Mouse (Mus musculus) T-helper 17 cell (primary cell): ENCODE data around the gene Dnaic1.

ENCODE experiments used
- in situ Hi-C, 2 experiments: fragments of 300-600 bp; cut with MboI, MseI; formaldehyde crosslinking; loops; 1 replicate in 1 of 2; 2 replicates in 1 of 2; pipeline ENCODE4 v1.15.1; 2025; ENCODE audit warnings: high pct_unique_total_duplicates in 2 of 2

The Dnaic1 gene

DNA sequence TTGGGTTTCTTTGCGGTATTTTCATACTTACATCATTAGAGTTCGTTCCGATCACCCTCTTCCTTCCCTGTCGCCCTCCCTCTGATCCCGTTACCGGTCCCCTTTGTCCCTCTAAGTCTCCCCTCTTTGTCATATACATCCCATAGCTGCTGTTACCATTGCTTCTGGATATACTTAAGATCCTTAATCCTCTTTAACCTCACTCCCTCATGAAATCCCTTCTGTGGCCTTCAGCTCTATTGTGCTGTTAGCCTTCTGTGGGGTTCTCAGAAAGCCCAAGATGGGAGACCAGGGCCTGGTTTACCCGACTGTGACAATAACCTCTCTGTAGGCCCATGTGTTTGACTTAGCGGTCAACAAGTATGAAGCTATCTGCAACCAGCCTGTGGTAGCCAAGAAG, 65.1 kb downstream of the Dnaic1 start:
- in situ Hi-C loops = no loop called here

DNA sequence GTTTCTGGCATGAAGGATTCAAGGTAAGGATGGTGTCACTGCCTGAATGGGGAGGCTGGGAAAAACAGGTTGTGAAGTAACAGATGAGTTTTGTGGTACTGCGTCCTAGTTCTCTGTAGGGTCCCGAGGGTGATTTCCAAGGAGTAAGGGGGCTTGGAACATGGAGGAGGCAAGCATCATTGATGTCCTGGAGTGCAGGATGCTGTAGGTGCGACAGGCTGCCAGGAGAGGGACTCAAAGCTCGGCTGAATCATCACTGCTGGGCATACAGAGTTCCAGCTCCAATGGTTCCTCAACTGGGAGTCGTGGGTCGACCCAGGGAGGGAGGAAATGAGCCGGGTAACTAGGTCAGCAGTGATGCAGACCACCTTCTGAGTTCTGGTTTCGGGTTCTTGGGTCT, 65.6 kb downstream of the Dnaic1 start:
- in situ Hi-C loops = no loop called here

GRCm38 (mm10) chr4:41635906-41636305, 66.3 kb downstream of the Dnaic1 start:
- in situ Hi-C loops = no loop called here

- in situ Hi-C loops = no loop called here
Measured at GRCm38 (mm10) chr4:41636366-41636765, 66.8 kb downstream of the Dnaic1 start.

DNA sequence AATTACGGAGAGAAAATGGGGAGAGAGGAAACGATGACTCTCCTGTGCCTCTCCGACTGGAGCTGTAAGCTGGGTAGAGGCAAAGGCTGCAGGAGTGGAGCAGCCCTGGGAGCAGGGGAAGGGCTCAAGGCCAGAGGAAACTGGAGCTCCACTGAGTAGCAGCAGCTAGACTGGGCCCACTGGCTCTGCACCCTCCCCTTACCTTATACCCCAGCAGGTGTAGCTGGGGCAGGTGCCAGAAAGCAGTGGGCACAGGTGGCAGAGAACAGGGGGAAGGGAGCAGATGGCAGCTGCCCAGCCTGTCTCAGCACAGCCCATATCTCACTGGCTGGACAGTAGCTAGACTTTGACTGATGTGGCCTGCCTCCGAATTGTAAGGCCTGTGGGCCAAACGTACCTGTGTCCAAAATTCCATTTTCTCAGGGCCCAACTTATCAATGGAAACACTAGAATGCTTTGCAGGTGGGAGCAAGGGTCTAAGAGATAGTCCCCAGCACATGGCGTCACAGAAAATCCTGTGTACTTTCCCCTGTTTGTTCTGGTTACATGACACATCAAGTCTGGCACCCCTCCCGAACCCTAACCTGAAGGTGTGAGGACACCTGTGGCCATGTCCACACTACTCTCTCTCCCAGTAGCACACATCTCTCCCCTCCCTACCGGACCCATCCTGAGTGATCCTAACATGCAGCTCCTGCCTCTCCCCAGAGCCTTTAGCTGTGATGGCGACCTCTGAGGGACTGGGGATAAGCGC, 67.5 kb downstream of the Dnaic1 start:
- in situ Hi-C loops = no loop called here

- in situ Hi-C loops = no loop called here
Measured at GRCm38 (mm10) chr4:41638186-41638731, 68.7 kb downstream of the Dnaic1 start.

GRCm38 (mm10) chr4:41638828-41639213, 69.2 kb downstream of the Dnaic1 start:
- in situ Hi-C loops = no loop called here

DNA sequence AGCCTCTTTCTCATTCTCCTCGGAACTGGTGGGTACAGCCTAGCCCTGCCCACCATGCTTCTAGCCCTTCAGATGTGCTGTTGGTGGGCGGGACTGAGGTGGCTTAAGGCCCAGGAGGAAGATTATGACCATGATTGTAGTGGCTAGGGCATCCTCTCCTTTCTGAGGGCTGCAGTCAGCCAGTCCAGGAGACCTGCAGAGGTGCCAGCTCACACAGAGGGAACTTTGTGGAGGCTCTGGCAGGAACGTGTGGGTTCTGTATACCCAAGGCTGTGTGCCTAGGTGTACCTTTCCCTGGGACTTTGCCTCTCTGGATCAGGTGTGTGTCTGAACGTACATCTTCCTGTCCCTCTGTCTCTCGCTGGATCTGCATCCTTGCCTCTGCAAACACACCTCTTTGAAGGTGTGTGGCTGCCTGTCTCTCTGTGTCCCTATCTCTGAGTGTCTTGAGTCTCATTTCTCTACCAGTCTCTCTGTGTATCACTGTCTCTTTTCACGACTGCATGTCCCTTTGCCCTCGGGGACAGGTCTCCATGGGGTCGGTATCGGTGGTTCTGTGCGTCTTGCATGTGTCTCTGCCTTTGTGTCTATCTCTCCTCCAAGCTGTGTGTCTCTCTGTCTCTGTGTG, 69.8 kb downstream of the Dnaic1 start:
- in situ Hi-C loops = no loop called here

DNA sequence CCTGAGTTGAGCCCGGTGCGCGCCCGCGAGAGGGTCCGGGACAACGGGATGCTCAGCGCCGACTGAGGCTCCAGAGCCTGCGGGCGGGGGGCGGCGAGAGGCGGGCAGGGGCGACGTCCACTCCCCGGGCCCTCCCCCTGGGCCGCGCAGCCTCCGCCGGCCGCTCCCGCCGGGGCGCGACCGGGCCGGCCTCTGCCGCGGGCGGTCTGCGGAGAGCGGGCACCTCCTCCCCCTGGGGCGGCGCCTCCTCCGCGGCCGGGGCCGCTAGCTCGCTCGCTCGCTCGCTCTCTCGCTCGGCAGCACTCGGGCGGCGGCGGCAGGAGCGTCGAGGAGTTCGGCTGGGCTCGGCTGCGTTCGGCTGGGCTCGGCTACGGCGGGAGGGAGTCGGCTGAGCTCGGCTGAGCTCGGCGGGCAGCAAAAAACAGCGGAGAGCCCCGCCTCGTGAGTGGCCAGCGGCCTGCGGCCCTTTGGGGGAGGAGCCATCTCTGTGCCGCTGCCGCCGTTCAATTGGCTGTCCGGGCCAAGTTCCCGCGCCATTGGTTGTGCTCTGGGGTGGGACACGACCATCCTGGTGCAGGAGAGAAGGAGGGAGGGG, 70.4 kb downstream of the Dnaic1 start, which contains the start of gene Enho:
Enho (minus strand) TSS at position 412 of the 595 bp plus-strand sequence.
- in situ Hi-C loops = no loop called here

DNA sequence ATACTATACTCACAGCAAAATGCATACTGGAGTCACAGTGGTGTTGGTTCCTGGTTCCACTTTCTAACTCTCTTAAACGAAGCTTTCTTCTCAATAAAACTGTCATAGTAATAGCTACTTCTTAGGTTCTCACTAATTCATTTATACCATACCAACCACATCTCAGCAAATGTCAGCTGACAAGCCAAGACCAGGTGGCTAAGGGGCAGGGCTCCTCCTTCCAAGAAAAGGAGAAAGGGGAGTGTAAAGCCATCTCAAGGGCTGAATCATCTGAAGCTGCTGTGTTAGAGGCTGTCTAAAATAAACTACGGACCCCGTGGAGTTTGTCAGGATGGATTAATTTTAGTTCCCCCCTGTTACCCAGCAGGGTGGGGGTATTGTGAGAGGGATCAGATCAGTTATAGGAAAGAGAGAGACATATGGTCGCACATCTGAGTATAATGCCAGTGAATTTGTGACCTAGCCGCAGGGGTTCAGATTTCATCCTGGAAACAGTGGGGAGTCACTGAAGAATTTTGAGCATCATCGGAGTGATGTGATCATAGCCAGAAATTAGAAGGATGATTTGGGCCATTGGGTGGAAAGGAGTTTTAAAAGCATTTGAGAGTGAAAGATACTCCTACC, 71.7 kb downstream of the Dnaic1 start:
- in situ Hi-C loops = no loop called here

DNA sequence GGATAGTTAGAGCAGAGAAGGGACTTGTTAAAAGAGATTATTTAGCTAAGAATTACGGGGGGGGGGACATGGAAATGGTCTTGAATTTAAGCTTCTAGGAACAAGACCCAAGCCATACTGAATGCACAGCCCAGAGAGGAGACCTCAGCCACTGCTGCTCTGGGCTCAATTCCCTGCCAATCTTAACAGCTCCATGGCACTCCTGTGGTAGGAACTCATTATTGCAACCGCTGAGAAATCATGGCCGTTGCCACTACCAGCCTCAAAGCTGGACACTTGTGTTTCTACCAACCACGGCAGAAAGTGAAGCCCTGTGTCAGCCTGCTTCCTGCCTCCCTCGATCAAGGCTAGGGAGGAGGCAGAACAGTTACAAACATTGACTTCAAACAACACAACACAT, 75.9 kb downstream of the Dnaic1 start:
- in situ Hi-C loops = no loop called here

DNA sequence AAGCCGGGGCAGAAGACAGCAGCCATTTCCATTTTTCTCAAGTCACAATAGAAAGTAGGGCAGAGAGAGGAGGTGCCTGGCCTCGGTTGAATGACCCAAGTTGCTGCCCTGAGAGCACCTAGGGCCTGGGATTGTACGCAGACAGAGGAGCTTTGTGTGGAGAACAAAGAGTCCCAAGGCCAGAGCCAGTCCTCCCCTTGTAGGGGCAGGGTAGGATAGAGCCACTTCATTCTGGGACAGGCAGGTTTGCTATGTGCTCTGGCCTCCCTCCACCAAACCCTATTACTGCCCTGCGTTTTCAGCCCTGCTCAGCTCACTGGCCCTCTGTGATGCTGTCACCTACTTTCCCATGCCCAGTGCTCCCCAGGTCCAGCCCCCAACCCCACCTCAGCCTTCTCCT, 78.6 kb downstream of the Dnaic1 start:
- in situ Hi-C loops = no loop called here

DNA sequence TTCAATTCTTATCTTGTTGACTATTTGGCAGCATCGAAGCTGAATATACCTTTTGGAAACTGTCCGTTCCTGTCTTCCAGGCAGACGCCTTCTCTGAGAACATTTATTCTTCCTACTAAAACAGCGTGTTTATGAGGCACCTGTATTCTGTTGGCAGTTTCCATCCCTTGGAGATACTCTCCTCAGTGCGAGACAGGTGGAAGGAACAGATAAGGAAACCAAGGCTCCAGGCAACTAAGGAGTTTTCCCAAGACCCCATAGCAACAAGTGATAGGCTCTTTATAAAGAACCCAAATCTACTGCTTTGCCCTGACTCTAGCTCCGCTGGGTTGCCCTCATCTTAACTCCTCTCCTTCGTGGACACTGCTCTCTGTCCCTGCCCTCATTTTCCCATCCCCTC, 79.1 kb downstream of the Dnaic1 start:
- in situ Hi-C loops = no loop called here

- in situ Hi-C loops = no loop called here
Measured at GRCm38 (mm10) chr4:41653296-41653695, 83.7 kb downstream of the Dnaic1 start.

GRCm38 (mm10) chr4:41653730-41654129, 84.2 kb downstream of the Dnaic1 start:
- in situ Hi-C loops = no loop called here

DNA sequence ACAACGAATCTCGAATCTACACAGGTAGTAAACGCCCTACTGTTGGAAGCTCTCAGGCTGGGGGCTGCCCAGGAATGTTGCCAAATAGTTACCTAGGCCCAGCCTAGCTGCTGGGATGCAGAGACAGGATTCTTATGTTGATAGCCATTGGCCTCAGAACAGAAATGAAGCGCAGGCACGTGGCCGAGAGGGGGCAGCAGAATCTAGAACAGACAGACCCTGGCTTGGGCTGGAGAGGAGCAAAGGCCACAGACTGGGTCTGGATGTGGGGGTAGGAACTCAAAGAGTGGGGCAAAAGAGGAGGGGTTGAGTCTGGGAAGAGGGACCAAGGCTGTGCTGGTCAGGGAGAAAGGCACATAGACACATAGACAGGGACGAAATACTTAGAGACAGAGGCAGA, 84.6 kb downstream of the Dnaic1 start:
- in situ Hi-C loops = no loop called here

DNA sequence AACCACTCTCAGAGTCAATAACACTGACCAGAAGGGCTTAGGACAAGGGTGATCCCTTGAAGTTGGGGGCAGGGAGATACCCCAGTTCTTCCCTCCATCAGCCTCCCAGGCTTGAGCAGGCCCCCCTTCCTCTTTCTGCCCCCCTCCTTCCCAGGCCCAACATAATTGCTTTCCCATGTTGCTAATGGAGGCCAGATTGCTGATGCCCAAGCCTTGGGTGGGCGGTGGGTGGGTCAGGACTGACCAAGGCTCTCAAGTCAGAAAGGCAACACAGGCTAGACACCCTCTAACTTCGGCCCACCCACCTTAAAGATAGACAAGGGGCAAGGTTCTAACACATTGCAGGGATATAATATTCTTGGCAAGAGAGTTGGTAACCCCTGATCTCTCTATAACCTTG, 86.0 kb downstream of the Dnaic1 start:
- in situ Hi-C loops = loop anchor here in 1 of 2 experiments (5.0 kb wide), 1 partner anchor 47 kb away; no protein-coding TSS in a partner anchor

DNA sequence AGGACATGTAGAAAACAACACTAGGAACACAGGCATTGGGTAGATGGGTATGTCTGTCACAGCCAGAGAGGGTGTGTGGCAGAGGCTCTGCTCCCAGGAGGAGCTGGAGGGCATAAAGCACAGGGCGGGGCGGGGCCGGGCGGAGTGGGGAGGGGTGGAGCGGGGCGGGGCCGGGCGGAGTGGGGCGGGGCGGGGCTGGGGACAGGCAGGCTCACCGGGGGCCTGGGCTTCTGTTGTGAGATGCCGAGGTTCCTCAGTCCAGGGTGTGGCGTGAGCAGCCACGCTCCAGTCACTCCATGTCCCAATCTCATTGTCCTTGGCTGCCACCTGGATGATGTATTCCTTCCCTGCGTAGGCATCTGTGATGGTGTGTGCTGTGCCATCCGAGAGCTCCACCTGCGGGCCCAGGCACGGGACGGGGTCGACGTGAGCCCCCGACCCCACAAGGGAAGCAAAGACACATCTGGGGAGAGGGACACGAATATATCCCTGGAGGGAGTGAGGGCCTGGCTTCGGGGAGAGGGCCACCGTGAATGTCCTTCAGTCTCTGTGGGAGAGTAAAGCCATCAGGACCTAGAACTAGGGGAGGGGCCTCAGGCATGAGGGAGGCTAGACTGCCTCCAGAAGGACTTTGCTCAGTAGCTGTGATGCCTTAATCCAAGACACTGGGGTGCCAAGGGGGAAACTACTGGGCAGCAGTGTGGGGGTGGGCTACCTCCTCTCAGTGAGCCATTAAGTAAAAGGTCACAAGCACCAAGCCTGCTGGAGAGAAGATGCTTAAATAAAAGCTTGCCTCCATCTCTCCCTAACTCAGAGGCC, 89.2 kb downstream of the Dnaic1 start:
- in situ Hi-C loops = loop anchor here in 1 of 2 experiments (5.0 kb wide), 1 partner anchor 44 kb away; no protein-coding TSS in a partner anchor

DNA sequence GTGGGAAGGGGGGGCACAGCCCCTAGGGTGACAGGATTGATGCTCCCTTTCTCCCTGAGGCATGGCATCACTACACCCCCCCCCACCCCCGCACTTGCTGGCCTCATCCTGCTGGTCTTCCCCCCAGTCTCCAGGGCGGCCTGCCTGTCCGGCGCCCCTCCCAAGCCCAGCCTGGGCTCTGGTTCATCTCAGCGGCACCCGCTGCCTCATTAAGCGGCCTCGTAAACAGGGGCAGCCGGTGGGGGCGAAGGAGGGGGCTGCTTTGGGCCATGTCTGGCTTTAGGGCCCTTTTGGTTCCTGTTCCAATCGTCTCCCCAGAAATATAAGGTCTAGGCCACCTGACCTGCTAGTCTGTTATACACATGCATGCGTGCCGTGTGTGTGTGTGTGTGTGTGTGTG, 90.0 kb downstream of the Dnaic1 start:
- in situ Hi-C loops = loop anchor here in 1 of 2 experiments (5.0 kb wide), 1 partner anchor 43 kb away; no protein-coding TSS in a partner anchor

GRCm38 (mm10) chr4:41660851-41661430, 91.4 kb downstream of the Dnaic1 start:
- in situ Hi-C loops = no loop called here

- in situ Hi-C loops = no loop called here
Measured at GRCm38 (mm10) chr4:41662723-41663122, 93.1 kb downstream of the Dnaic1 start.
